Mouse (Mus musculus) kidney, adult 9 months (tissue): ENCODE results near the gene Fbxw8.

Experiments
- DNase-seq: peaks from one replicate; pipeline ENCODE4 v3.0.0; 2022

Gene Fbxw8

GRCm38 (mm10) chr5:118105536-118105935, 49.7 kb downstream of the Fbxw8 start:
- peak; percentile 19 for DNase-seq

GRCm38 (mm10) chr5:118099870-118100478, 55.3 kb downstream of the Fbxw8 start:
- DNase-seq: no peak

GRCm38 (mm10) chr5:118099069-118099869, 56.0 kb downstream of the Fbxw8 start:
- DNase-seq: no peak

- no peak for DNase-seq
Measured at GRCm38 (mm10) chr5:118096317-118096716, 58.9 kb downstream of the Fbxw8 start.

- DNase-seq: no peak
Measured at GRCm38 (mm10) chr5:118095849-118096248, 59.4 kb downstream of the Fbxw8 start.

- DNase-seq: no peak
Measured at GRCm38 (mm10) chr5:118095433-118095832, 59.8 kb downstream of the Fbxw8 start.

GRCm38 (mm10) chr5:118093321-118094035, 61.8 kb downstream of the Fbxw8 start:
- DNase-seq: no peak

GRCm38 (mm10) chr5:118090837-118091236, 64.4 kb downstream of the Fbxw8 start:
- peak; percentile 42 for DNase-seq

- no peak for DNase-seq
Measured at GRCm38 (mm10) chr5:118090101-118090500, 65.2 kb downstream of the Fbxw8 start.

GRCm38 (mm10) chr5:118089102-118089501, 66.2 kb downstream of the Fbxw8 start:
- DNase-seq: peak; percentile 28

GRCm38 (mm10) chr5:118086956-118087355, 68.3 kb downstream of the Fbxw8 start:
- no peak for DNase-seq

GRCm38 (mm10) chr5:118085313-118085712, 70.0 kb downstream of the Fbxw8 start:
- DNase-seq: no peak

GRCm38 (mm10) chr5:118084171-118084727, 71.0 kb downstream of the Fbxw8 start:
- no peak for DNase-seq

GRCm38 (mm10) chr5:118083060-118083638, 72.1 kb downstream of the Fbxw8 start:
- DNase-seq: no peak

- DNase-seq: no peak
Measured at GRCm38 (mm10) chr5:118081996-118082395, 73.3 kb downstream of the Fbxw8 start.

GRCm38 (mm10) chr5:118081374-118081949, 73.8 kb downstream of the Fbxw8 start:
- no peak for DNase-seq

- DNase-seq: no peak
Measured at GRCm38 (mm10) chr5:118079839-118080250, 75.4 kb downstream of the Fbxw8 start.

GRCm38 (mm10) chr5:118079354-118079753, 75.9 kb downstream of the Fbxw8 start:
- no peak for DNase-seq

- DNase-seq: no peak
Measured at GRCm38 (mm10) chr5:118078550-118078949, 76.7 kb downstream of the Fbxw8 start.

GRCm38 (mm10) chr5:118076721-118077592, 78.3 kb downstream of the Fbxw8 start:
- no peak for DNase-seq

- DNase-seq: no peak
Measured at GRCm38 (mm10) chr5:118073213-118073773, 82.0 kb downstream of the Fbxw8 start.
